Mouse (Mus musculus): ENCODE data around the gene Prl2c1. TPM values are rescaled to one million over a fixed set of nuclear protein-coding genes. Genes with fewer than 3 reads are reported as not detected.

The Prl2c1 gene
- not detected for polyA plus RNA-seq (2017; shearing (Covaris generic))

GRCm38 (mm10) chr13:27849042-27849441 is at the start of gene Prl2c1:
Prl2c1 (plus strand) TSS chr13:27849342.

GRCm38 (mm10) chr13:27801354-27801753 is 47.8 kb upstream of the Prl2c1 start, which contains the start of gene Prl2a1:
Prl2a1 (plus strand) TSS chr13:27801654.

Other genes starting within 250 kb of the Prl2c1 start
- not detected for gene Prl7b1, start 238.8 kb upstream of the Prl2c1 start, polyA plus RNA-seq (2017; shearing (Covaris generic))
- gene Prl7a1, start 206.8 kb upstream of the Prl2c1 start, polyA plus RNA-seq (2017; shearing (Covaris generic)), result not detected
- gene Prl7a2, start 181.3 kb upstream of the Prl2c1 start, polyA plus RNA-seq (2017; shearing (Covaris generic)), result not detected
- not detected for gene Prl7d1, start 132.6 kb upstream of the Prl2c1 start, polyA plus RNA-seq (2017; shearing (Covaris generic))
- not detected for gene Prl7c1, start 68.5 kb upstream of the Prl2c1 start, polyA plus RNA-seq (2017; shearing (Covaris generic))
- not detected for gene Prl2a1, start 47.7 kb upstream of the Prl2c1 start, polyA plus RNA-seq (2017; shearing (Covaris generic))
- not detected for gene Prl4a1, start 166.9 kb downstream of the Prl2c1 start, polyA plus RNA-seq (2017; shearing (Covaris generic))